Mouse (Mus musculus): ENCODE data around the gene Rbm8a. TPM values are rescaled to one million over a fixed set of nuclear protein-coding genes. Genes with fewer than 3 reads are reported as not detected.

The Rbm8a gene
- total RNA-seq (2017) = 81.2 and 82.9 TPM in 2 replicates

- peak; percentile 96 for ATAC-seq (replicated peaks; ENCODE audit: low read depth, poor library complexity, severe bottlenecking)
Measured at GRCm38 (mm10) chr3:96629729-96630600, at the start of gene Rbm8a. Gene Rbm8a (plus strand): TSS chr3:96629933.

- no peak for ATAC-seq (replicated peaks; ENCODE audit: low read depth, poor library complexity, severe bottlenecking)
Measured at GRCm38 (mm10) chr3:96581141-96581540, 48.6 kb upstream of the Rbm8a start.

GRCm38 (mm10) chr3:96581771-96582515 is 47.8 kb upstream of the Rbm8a start:
- ATAC-seq (replicated peaks; ENCODE audit: low read depth, poor library complexity, severe bottlenecking) = no peak

- no peak for ATAC-seq (replicated peaks; ENCODE audit: low read depth, poor library complexity, severe bottlenecking)
Measured at GRCm38 (mm10) chr3:96583386-96583785, 46.3 kb upstream of the Rbm8a start.

GRCm38 (mm10) chr3:96590657-96591056 is 39.1 kb upstream of the Rbm8a start:
- no peak for ATAC-seq (replicated peaks; ENCODE audit: low read depth, poor library complexity, severe bottlenecking)

- no peak for ATAC-seq (replicated peaks; ENCODE audit: low read depth, poor library complexity, severe bottlenecking)
Measured at GRCm38 (mm10) chr3:96593374-96593773, 36.4 kb upstream of the Rbm8a start.

GRCm38 (mm10) chr3:96593790-96594560 is 35.8 kb upstream of the Rbm8a start, which contains the start of gene Polr3gl:
Gene Polr3gl (minus strand): TSS chr3:96594181.
- ATAC-seq (replicated peaks; ENCODE audit: low read depth, poor library complexity, severe bottlenecking) = peak; percentile 93

- ATAC-seq (replicated peaks; ENCODE audit: low read depth, poor library complexity, severe bottlenecking) = no peak
Measured at GRCm38 (mm10) chr3:96594851-96595250, 34.9 kb upstream of the Rbm8a start.

GRCm38 (mm10) chr3:96595661-96596060 is 34.1 kb upstream of the Rbm8a start:
- ATAC-seq (replicated peaks; ENCODE audit: low read depth, poor library complexity, severe bottlenecking) = no peak

- no peak for ATAC-seq (replicated peaks; ENCODE audit: low read depth, poor library complexity, severe bottlenecking)
Measured at GRCm38 (mm10) chr3:96596228-96596707, 33.5 kb upstream of the Rbm8a start, which contains the start of gene Ankrd34a. Gene Ankrd34a (plus strand): TSS chr3:96596636.

GRCm38 (mm10) chr3:96596855-96597254 is 32.9 kb upstream of the Rbm8a start:
- ATAC-seq (replicated peaks; ENCODE audit: low read depth, poor library complexity, severe bottlenecking) = no peak

- ATAC-seq (replicated peaks; ENCODE audit: low read depth, poor library complexity, severe bottlenecking) = no peak
Measured at GRCm38 (mm10) chr3:96597435-96597891, 32.3 kb upstream of the Rbm8a start.

GRCm38 (mm10) chr3:96598156-96599068 is 31.3 kb upstream of the Rbm8a start:
- no peak for ATAC-seq (replicated peaks; ENCODE audit: low read depth, poor library complexity, severe bottlenecking)

- no peak for ATAC-seq (replicated peaks; ENCODE audit: low read depth, poor library complexity, severe bottlenecking)
Measured at GRCm38 (mm10) chr3:96599069-96599393, 30.7 kb upstream of the Rbm8a start.

- ATAC-seq (replicated peaks; ENCODE audit: low read depth, poor library complexity, severe bottlenecking) = no peak
Measured at GRCm38 (mm10) chr3:96599411-96599810, 30.3 kb upstream of the Rbm8a start.

- ATAC-seq (replicated peaks; ENCODE audit: low read depth, poor library complexity, severe bottlenecking) = peak; percentile 95
Measured at GRCm38 (mm10) chr3:96600639-96601250, 29.0 kb upstream of the Rbm8a start, which contains the start of gene Lix1l. Gene Lix1l (plus strand): TSS chr3:96601149.

GRCm38 (mm10) chr3:96601251-96601787 is 28.4 kb upstream of the Rbm8a start:
- ATAC-seq (replicated peaks; ENCODE audit: low read depth, poor library complexity, severe bottlenecking) = no peak

GRCm38 (mm10) chr3:96601941-96602703 is 27.6 kb upstream of the Rbm8a start:
- no peak for ATAC-seq (replicated peaks; ENCODE audit: low read depth, poor library complexity, severe bottlenecking)

All from common myeloid progenitor, adult 5-6 weeks (primary cell).